Mouse (Mus musculus): Measurements from ENCODE around the gene Amigo2.
A peak's percentile ranks its signal among the peaks of the same experiment; 100 is the strongest.

Amigo2 gene

DNA sequence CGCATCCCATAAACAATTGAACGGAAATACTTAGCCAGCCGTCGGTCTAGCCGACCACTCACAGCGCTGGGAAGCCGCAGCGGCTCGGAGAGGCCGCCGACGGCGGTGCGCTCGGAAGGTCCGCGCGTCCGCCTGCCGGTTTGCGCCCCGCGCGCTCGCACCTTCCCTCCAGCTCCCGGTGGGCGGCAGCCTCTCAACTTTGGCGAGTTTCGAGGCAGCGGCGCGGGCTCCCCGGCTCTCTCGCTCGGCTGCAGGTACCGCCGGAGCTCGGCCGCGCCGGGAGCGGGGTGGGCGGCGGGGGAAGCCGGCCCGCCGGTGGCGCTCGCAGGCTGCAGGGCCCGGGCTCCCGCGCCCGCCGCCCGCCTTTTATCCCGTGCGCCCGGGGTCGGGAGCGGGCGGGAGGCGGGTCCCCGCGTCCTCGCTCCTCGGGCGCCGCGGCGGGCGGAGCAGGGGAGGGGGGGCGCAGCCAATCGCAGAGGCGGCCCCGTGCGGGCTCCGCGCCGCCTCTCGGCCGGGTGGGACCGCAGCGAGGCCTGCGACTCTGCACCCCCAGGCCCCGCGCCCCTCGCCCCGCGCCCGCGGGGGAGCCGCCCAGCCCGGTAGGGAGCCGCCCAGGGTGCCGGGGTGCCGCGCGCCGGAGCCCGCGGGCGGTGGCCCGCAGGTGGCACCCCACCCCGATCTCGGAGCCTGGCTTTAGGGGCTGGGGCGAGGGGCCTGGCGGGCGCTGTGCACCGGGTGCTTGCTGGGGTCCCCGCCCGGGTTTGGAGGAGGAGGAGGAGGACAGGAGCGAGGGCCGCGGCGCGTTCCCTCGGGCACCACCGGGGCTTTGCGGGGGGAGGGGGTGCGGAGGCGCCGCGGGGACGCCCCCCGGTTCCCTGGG lies at the start of gene Amigo2, which contains the start of gene Pced1b:
Amigo2 (minus strand) TSS at position 377 of the 880 bp plus-strand sequence.
Pced1b (plus strand) TSS at position 197 of the 880 bp plus-strand sequence.
- peak; percentile 80 for DNase-seq (ENCODE audit: inconsistent ontology term)

DNA sequence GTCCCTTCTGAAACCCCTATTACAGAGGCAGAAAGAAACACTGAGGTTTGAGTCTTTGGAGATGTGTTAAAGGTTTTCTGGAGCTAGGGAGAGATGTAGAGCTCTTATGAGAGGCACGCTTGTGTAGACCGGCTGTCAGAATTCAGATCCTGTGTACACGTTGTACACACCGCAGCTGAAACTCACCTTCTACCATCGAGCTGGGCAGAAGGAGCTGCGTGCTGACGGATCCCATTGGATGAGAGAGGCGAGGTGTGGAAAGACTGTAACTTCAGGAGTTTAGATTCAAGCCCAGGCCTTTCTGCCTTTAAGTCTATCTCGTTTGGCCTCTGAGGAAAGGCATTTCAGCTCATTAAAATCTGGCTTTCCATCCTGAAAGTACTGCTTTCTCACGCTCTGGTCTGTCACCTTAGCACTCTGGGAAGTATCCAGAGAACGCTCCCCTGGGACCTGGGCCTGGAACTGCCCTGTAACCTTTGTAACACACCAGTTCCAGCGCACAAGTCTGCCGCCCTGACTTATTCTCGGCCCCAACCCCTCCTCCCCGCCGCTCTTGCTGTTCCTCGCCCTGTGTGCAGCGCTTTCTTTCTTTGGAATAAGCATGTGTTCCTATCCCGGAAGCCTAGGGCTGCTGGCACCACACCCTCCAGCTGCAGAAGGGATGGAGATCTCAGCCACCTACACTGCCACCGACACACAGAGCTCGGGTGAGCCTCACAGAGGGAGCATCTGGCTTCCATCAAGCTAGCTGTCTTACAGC lies 44.4 kb upstream of the Amigo2 start:
- DNase-seq (ENCODE audit: inconsistent ontology term): no peak

GRCm38 (mm10) chr15:97290351-97290750 lies 43.3 kb upstream of the Amigo2 start:
- no peak for DNase-seq (ENCODE audit: inconsistent ontology term)

- DNase-seq (ENCODE audit: inconsistent ontology term): no peak
Observed at GRCm38 (mm10) chr15:97289176-97289575, 42.1 kb upstream of the Amigo2 start.

DNA sequence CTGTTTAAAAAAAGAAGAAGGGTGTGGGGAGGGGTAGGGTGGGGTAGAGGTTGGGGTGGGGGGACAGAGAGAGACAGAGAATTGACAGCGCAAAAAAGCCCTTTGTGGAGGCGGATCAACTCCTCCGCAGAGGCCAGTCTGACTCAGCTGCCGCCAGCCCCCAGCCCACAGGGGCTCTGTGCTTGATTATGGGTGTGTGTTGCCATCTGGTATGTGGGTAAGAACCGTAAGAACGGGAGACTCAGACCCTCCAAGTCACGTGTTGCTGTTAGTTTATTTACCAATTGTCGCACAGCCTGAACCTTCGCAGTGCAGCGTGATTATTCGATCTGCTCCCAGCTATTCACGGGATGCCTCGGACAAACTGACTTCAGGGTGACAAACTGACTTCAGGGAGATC lies 41.6 kb upstream of the Amigo2 start:
- DNase-seq (ENCODE audit: inconsistent ontology term): no peak

DNA sequence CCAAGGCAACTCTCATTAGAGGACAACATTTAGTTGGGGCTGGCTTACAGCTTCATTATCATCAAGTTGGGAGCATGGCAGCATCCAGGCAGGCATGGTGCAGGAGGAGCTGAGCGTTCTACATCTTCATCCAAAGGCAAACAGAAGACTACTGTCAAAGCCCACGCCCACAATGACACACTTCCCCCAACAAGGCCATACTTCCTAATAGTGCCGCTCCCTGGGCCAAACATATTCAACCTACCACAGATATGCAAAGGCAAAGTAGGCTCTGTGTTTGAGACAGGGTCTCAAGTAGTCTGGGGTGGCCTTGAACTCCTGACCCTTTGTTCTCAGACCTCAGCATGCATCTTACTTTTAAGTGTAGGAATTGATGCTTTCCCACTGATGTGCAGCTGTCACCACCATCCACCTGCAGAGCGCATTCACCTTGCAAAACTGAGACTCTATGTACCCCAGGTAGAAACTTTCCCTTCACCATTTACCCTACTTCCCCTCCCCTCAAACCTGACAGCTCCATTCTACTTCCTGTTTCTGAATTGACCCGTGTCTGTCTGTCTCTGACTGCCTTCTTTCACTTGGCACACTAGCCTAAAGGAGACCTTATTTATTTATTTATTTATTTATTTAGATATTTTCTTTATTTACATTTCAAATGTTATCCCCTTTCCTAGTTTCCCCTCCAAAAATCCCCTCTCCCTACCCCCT lies 40.5 kb upstream of the Amigo2 start:
- no peak for DNase-seq (ENCODE audit: inconsistent ontology term)

DNA sequence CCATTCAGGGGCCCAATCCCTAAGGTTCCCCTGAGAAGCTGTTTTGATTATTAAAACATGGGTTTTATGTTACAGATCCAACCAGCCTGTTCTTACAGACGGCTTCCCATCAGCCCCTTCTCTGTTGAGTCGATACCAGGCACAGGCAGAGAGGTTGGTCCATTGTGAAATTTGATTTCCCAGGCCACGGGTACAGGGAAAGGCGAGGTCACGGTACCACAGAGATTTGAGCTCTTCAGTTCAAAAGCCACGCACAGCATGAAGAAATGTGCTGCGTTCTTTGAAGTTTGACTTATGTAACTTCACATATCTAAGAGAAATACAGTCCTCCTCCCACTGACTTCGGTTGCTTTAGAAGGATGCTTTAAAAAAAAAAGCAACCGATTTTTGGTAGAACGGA lies 39.6 kb upstream of the Amigo2 start:
- DNase-seq (ENCODE audit: inconsistent ontology term): no peak

DNA sequence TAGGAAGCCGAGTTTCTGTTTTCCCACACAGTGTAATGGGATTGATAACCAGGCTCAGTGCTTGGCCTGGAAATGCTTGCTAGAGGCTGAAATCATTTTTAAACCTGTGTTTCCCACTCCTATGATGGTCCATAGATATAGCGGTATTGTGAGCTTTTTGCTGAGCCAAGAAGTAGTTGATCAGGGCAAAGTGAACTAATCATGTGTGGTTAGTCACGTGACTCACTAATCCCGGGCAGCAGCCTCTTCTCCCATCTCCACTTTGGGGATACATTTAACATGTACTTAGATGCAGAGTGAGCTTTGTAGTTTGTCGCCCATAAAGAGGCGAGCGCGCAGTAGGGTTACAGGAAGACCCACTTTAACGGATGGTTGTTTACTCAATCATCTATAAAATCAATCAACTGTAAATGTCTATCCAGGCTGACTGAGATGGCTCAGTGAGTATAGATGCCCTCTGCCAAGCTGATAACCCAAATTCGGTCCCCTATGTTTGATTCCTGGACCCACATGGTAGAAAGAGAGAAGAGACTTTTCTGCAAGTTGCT lies 38.7 kb upstream of the Amigo2 start:
- DNase-seq (ENCODE audit: inconsistent ontology term): no peak

GRCm38 (mm10) chr15:97284201-97284600 lies 37.1 kb upstream of the Amigo2 start:
- no peak for DNase-seq (ENCODE audit: inconsistent ontology term)

- DNase-seq (ENCODE audit: inconsistent ontology term): no peak
Observed at GRCm38 (mm10) chr15:97282572-97282881, 35.4 kb upstream of the Amigo2 start.

GRCm38 (mm10) chr15:97281712-97282571 lies 34.9 kb upstream of the Amigo2 start:
- no peak for DNase-seq (ENCODE audit: inconsistent ontology term)

- DNase-seq (ENCODE audit: inconsistent ontology term): no peak
Observed at GRCm38 (mm10) chr15:97280776-97281175, 33.7 kb upstream of the Amigo2 start.

- no peak for DNase-seq (ENCODE audit: inconsistent ontology term)
Observed at GRCm38 (mm10) chr15:97280131-97280530, 33.0 kb upstream of the Amigo2 start.

DNA sequence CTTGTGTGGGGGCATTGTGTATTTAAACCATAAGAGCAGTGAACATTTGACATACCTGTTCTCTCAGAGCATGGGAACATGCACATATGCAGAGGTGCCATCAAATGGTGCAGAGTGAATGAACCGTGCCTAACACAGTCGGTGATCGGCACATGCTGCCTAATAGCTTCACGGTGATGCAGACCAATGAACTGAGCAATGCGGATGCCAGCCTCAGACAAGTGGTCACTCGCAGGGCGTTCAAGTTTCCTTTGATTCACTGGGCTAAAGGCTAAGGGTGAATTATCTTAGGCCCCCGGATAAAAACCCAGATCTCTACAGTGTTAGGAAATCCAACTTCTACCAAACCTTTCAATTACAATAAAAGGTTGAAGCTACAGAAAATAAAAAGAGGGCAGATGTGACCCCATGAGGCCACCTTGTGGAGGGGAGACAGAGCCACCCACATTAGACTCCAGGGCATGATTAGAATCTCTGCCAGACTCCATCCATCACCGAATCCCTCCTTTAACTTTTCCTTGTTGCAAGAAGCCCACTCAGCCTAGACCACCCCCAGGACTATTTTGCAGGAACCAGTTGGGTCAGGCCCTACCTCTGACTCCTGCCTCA lies 31.4 kb upstream of the Amigo2 start:
- no peak for DNase-seq (ENCODE audit: inconsistent ontology term)

DNA sequence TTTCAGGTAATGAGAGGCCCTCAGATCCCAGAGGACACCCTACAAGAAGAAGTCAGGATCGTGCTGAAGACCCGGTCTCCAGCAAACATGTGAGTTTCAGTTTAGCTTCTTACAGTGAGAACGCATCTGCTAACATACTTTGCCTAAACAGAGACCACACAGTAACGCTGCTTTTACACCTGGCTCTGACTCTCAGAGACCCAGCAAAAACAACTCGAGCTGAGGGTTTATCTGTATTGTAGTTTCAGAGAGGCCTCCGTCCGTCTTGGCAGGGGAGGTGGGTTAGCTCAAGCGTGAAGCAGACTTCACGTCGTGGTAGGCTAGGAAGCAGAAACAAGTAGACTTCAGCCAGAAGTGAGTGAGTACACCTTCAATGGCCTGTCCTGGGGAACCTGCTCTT lies 30.2 kb upstream of the Amigo2 start:
- no peak for DNase-seq (ENCODE audit: inconsistent ontology term)

DNA sequence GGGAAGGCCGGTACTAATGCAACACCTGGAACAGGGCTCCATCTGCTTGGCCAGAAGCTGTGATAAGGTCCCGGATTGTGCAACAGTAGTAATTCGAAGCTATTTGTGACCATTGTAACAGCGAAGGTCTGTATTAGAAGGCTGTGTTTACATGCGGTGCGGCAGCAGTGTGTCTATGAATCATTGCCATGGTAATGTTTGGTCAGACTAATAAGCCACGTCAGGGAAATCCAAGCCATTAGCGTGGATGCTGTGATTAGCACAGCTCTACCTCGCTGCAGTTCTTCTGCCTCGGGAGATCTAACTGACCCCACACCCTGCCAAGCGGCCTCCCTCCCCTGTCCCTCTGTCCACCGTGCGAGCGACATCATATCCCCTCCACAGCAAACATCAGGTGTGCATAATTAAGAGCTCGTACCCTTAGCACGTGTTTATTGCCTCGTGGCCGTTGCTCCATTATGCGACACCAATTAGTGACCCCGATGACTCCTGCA lies 29.6 kb upstream of the Amigo2 start:
- peak; percentile 56 for DNase-seq (ENCODE audit: inconsistent ontology term)

DNA sequence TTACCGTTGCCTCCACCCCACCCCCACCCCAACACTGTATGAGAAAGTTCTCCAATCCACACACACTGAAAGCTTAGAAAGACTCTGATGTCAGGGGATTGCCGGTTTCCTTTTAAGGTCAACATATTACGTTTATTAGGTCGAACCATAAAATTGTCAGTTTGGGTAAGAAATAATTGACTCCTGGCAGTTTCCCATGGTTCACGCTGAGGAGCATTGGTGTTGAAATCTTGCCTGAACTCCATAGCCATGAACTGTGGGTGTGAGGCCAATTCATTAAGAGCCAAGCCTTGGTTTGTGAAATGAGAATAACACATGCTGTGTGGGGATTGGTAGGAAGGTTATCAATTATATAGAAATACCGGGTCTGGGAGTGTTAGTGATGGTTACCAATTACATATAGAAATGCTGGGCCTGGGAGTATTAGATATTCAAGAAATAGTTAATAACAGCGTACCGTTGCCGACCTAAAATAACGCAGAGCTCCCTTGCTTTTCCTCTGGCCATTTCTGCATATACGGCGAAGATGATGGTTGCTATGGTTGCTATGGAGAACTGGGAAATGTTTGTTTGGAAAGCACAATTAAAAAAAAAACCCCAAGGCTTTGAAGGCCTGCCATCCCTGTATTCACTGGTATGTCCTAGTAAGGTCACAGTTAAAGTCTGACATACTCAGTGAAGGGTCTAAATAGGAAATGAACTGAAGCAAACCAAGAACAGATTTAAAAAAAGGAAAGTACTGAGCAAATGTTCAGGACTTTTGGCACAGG lies 28.7 kb upstream of the Amigo2 start:
- peak; percentile 33 for DNase-seq (ENCODE audit: inconsistent ontology term)

DNA sequence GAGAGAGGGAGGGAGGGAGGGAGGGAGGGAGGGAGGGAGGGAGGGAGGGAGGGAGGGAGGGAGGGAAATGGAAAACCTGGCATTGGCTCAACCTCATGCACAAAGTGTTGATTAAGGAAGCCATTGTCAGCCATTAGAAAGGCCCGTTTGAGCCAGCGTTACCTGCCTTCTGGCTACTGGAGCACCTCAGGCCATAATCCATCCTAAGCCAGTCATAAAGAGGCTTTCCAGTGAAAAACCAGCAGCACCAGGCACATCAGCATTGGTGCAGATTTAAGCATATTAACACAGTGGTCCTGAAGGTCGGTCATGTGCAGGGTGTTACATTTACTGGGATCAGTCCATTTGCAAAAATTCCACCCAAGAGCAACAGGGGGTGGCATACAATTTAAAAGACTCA lies 25.7 kb upstream of the Amigo2 start:
- DNase-seq (ENCODE audit: inconsistent ontology term): no peak

DNA sequence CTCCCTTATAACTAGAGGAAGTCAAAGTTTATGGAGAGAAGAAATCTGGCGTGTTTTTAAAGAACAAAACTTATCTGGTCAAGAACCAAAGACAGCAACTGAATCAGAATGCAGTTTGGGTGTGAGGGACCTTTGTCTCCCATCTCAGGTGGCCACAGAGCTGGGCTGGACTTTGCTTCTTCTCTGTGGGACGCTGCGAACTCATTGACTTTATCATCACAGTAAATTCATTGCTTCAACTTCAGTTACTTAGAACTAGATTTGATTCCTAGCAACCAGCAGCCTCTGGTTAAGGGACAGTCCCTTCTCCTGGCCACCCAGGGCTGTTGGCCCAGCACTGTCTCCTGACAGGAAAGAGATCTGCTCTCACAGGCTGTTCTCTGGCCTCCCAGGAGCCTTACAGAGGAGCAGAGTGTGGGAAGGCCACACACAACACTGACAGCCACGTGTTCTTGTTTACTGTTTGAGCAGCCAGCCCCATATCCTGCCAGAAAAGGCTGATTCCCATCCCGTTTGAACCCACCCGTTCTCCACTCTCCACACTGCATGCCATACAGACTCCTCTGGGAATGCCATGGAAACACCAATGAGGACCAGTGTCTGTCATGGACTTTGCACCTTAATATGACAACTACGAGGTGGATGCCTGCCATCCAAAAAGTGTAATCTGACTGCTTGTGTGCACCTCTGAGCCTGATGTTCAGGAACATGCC lies 25.1 kb upstream of the Amigo2 start:
- no peak for DNase-seq (ENCODE audit: inconsistent ontology term)
